Mouse (Mus musculus) lung, adult 2 months (tissue): ENCODE data around the gene Pitpnm1.

ENCODE experiments used
- CTCF ChIP-seq: fragments of 200-500 bp; IDR thresholded peaks from 2 replicates; pipeline ENCODE4 v1.5.1; 2011; ENCODE audit warnings: mild to moderate bottlenecking, low read length, control low read depth; ENCODE audit not compliant: insufficient read depth
- POLR2A ChIP-seq: fragments of 200-500 bp; IDR thresholded peaks from 2 replicates; pipeline ENCODE4 v1.6.1; 2011; ENCODE audit warnings: low read depth, mild to moderate bottlenecking, control low read depth, low read length, borderline replicate concordance; ENCODE audit errors: extremely low read depth

- no peak for TF ChIP-seq CTCF
- no peak for TF ChIP-seq POLR2A
These were observed 5.0 kb upstream of the Pitpnm1 start for GRCm38 (mm10) chr19:4094774-4095303.
